Mouse (Mus musculus) kidney, adult 2 months (tissue): ENCODE data around the gene Dennd2a.

Experiments
- CTCF ChIP-seq: fragments of 200-500 bp; conservative IDR thresholded peaks from 2 replicates; pipeline ENCODE4 v1.5.1; 2011; ENCODE audit warnings: low read depth, mild to moderate bottlenecking, control low read depth, low read length, moderate library complexity, mixed read lengths; ENCODE audit not compliant: insufficient read depth, insufficient read length
- POLR2A ChIP-seq: fragments of 200-500 bp; IDR thresholded peaks from one replicate; pipeline ENCODE4 v1.6.1; 2011; ENCODE audit warnings: low read depth, low read length, control low read depth

DNA sequence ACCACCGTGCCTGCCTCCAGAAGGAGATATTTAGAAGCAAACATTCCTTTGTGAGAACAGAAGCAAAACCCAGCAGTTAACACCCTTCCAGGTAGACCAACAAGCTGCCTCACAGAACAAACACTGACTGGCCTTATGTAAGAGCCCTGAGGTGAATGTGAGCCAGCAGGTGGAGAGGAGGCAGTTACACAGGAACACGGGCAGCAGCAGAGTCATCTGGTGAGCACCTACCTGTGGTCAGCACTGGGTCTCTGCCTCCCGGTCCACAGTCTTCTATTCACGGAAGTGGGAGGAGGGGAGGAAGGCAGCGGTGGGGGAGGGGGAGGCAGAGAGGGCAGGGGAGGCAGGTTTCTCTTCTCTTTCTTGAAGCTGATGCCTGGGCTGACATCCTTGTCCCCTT lies 35.2 kb downstream of the Dennd2a start:
- no peak for TF ChIP-seq CTCF
- TF ChIP-seq POLR2A: no peak
